Mouse (Mus musculus) liver, embryonic 12.5 days (tissue): ENCODE data around the gene Pkp1. TPM values are rescaled to one million over a fixed set of nuclear protein-coding genes. Genes with fewer than 3 reads are reported as not detected.

Experiments
- ATAC-seq: fragments of 200-750 bp; cut with Nextera tagmentation; 2 replicates; pipeline ENCODE4 v1.8.0; 2017; ENCODE audit warnings: moderate number of reproducible peaks, mild to moderate bottlenecking, moderate library complexity
- H3K27ac ChIP-seq: fragments of 300-500 bp; sonication (generic); 2 replicates; pipeline ENCODE4 v1.5.1; 2016; ENCODE audit warnings: mild to moderate bottlenecking
- H3K27me3 ChIP-seq: fragments of 300-500 bp; sonication (generic); replicated peaks from 2 replicates; pipeline ENCODE4 v1.6.1; 2016; ENCODE audit warnings: mild to moderate bottlenecking, moderate library complexity
- H3K36me3 ChIP-seq: fragments of 300-500 bp; sonication (generic); 2 replicates; pipeline ENCODE4 v1.6.1; 2016; ENCODE audit warnings: mild to moderate bottlenecking, moderate library complexity
- H3K4me1 ChIP-seq: fragments of 300-500 bp; sonication (generic); 2 replicates; pipeline ENCODE4 v1.6.1; 2016
- H3K4me2 ChIP-seq: fragments of 300-500 bp; sonication (generic); 2 replicates; pipeline ENCODE4 v1.6.1; 2016; ENCODE audit warnings: mild to moderate bottlenecking, moderate library complexity
- H3K4me3 ChIP-seq: fragments of 300-500 bp; sonication (generic); 2 replicates; pipeline ENCODE4 v1.5.1; 2016; ENCODE audit warnings: mild to moderate bottlenecking, moderate library complexity
- H3K9ac ChIP-seq: fragments of 300-500 bp; sonication (generic); 2 replicates; pipeline ENCODE4 v1.6.1; 2016; ENCODE audit warnings: mild to moderate bottlenecking, moderate library complexity
- H3K9me3 ChIP-seq: fragments of 300-500 bp; sonication (generic); replicated peaks from 2 replicates; pipeline ENCODE4 v1.6.1; 2016; ENCODE audit warnings: mild to moderate bottlenecking, moderate library complexity
- WGBS: fragments of 180-500 bp; shearing (Covaris S2); methylation state at CpG from one replicate; pipeline ENCODE4 v1.1.7; 2016; ENCODE audit not compliant: insufficient replicate concordance; 5-methylcytosine and 5-hydroxymethylcytosine counted together
- polyA plus RNA-seq: library from polyadenylated mRNA; unstranded; fragments of >200 nt; fragmentation: Nextera tagmentation; extraction: Ambion mirVana; gene quantifications from 2 replicates; pipeline ENCODE4 v1.2.1, GENCODE M21; 2016

Gene Pkp1
- polyA plus RNA-seq, 1 experiment from 2014 or later: not detected

DNA sequence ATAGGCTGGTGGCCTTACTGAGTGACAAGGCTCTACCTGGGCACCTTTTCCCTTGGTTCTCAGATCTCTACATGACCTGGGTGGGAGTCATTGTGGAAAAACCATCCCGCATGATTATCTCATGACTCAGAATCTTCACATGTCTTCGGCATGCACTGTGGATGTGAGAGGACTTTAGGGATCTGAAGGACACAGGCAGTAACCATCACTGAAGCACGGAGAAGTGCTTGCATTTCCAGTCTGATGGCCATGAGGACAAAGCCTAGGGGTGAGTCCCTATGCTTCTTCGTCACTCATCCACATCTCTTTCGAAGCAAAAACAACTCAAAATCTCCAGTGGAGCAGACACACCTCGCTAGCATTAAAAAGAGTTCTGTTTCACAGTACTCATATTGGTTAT, 19.7 kb downstream of the Pkp1 start:
- H3K27me3 ChIP-seq: peaks cover 88% of the 10 kb centered on the region
- H3K9ac ChIP-seq: no peak overlapping the region
- no peaks in the 10 kb centered on the region for H3K36me3 ChIP-seq
- H3K9me3 ChIP-seq: no peaks in the 10 kb centered on the region
- no peaks in the 10 kb centered on the region; the same call in 1 of the 2 replicates for H3K4me1 ChIP-seq
- no peak overlapping the region for H3K27ac ChIP-seq
- ATAC-seq: no peak
- no peak overlapping the region for H3K4me2 ChIP-seq
- no peak overlapping the region for H3K4me3 ChIP-seq
- 73% methylated on average over 6 of the region's 6 CpGs for WGBS

- H3K4me1 ChIP-seq: no peaks in the 10 kb centered on the region; the same call in 1 of the 2 replicates
- H3K27me3 ChIP-seq: peaks cover 90% of the 10 kb centered on the region
- H3K9me3 ChIP-seq: no peaks in the 10 kb centered on the region
- no peak for ATAC-seq
- no peak overlapping the region for H3K4me2 ChIP-seq
- H3K27ac ChIP-seq: no peak overlapping the region
- WGBS: 66% methylated on average over 4 of the region's 4 CpGs
- H3K4me3 ChIP-seq: no peak overlapping the region
- no peaks in the 10 kb centered on the region for H3K36me3 ChIP-seq
- no peak overlapping the region for H3K9ac ChIP-seq
These were observed 23.6 kb downstream of the Pkp1 start for GRCm38 (mm10) chr1:135895367-135895766.

- no peak overlapping the region for H3K4me2 ChIP-seq
- no peaks in the 10 kb centered on the region for H3K36me3 ChIP-seq
- 61% methylated on average over 3 of the region's 3 CpGs for WGBS
- H3K9me3 ChIP-seq: no peaks in the 10 kb centered on the region
- no peak overlapping the region for H3K9ac ChIP-seq
- H3K4me3 ChIP-seq: no peak overlapping the region
- no peaks in the 10 kb centered on the region; the same call in 1 of the 2 replicates for H3K4me1 ChIP-seq
- ATAC-seq: no peak
- peaks cover 88% of the 10 kb centered on the region for H3K27me3 ChIP-seq
- H3K27ac ChIP-seq: no peak overlapping the region
These were observed 25.6 kb downstream of the Pkp1 start for GRCm38 (mm10) chr1:135893377-135893776.

DNA sequence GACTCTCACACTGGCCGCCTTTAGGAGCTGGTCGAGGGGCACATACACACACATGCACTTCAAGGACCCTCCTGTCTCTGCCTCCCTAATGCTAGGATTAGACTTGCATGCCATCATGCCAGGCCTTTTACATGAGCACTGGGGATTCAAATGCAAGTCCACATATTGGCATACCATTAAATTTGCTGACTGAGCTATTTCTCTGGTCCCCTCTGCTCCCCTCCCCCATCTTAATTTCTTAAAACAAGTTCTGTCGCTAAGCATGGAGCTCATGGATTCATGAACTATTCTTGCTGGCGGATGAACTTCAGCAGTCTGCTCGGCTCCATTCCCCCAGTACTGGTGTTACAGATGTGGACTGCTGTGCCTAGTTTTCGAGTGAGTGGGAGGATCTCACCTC, 26.2 kb downstream of the Pkp1 start:
- Histone ChIP-seq H3K4me3 (no peak overlapping the region), H3K9ac (no peak overlapping the region), H3K36me3 (no peaks in the 10 kb centered on the region), H3K27me3 (peaks cover 88% of the 10 kb centered on the region), H3K9me3 (no peaks in the 10 kb centered on the region), H3K4me1 (no peaks in the 10 kb centered on the region; the same call in 1 of the 2 replicates), H3K4me2 (no peak overlapping the region), H3K27ac (no peak overlapping the region)
- WGBS: 60% methylated on average over 6 of the region's 6 CpGs
- no peak for ATAC-seq

DNA sequence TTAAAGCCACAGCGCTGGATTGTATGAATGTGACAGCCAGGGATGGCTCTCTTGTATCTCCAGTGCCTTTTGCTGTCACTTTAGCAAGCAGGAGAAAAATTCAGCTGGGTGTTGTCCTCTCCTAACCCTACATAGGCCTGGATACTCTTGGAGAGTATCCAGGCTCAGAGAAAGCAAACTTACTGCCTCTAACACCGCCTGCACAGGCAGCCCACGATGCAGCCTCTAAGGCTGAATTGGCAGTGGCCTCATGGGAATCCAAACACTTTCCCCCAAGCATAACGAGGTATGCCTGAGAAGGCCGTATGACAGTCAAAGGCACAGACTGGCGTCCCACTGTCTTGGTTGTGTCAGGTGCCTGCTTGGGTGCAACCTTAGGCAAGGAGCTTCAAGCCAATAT, 26.8 kb downstream of the Pkp1 start:
- no peak overlapping the region for H3K27ac ChIP-seq
- no peak overlapping the region for H3K9ac ChIP-seq
- WGBS: 74% methylated on average over 6 of the region's 6 CpGs
- H3K9me3 ChIP-seq: no peaks in the 10 kb centered on the region
- peaks cover 86% of the 10 kb centered on the region for H3K27me3 ChIP-seq
- H3K4me2 ChIP-seq: no peak overlapping the region
- no peaks in the 10 kb centered on the region for H3K36me3 ChIP-seq
- H3K4me3 ChIP-seq: no peak overlapping the region
- no peaks in the 10 kb centered on the region; the same call in 1 of the 2 replicates for H3K4me1 ChIP-seq
- ATAC-seq: no peak

DNA sequence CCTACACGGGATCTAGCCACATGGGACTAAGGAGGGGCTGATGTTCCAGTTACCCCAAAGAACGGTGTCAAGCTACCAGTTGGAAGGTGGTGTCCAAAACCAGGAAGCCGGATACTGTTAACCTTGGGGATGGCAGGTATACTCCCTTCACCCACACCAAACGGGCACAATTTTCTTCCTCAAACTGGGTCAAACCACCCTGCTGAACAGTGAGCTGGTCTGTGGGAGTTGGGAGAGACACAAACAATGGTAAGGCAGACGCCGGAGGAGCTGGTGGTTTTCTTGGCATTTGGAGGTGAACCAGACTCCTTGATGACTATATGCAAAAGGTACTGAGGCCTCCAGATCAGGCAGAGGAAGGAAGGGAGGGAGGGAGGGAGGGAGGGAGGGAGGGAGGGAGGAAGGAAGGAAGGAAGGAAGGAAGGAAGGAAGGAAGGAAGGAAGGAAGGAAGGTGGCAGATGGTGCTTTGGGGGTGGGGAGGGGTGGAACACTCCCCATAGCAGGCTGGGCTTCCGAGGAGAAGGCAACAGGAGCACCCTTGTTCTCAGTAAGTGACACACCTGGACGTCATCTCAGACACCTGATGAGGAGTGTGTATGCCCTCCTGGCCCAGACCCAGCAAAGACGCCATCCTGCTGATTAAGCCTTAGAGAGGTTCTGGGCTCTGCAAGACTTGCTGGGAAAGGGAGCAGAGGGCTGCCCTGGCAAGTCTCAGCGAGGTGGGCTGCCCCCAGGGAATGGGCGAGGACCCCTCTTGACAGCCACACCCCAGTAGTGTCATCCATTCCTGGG, 27.4 kb downstream of the Pkp1 start:
- no peak overlapping the region for H3K9ac ChIP-seq
- no peaks in the 10 kb centered on the region for H3K36me3 ChIP-seq
- H3K9me3 ChIP-seq: no peaks in the 10 kb centered on the region
- ATAC-seq: no peak
- no peak overlapping the region for H3K4me3 ChIP-seq
- no peaks in the 10 kb centered on the region; the same call in 1 of the 2 replicates for H3K4me1 ChIP-seq
- peaks cover 81% of the 10 kb centered on the region for H3K27me3 ChIP-seq
- H3K4me2 ChIP-seq: no peak overlapping the region
- 62% methylated on average over 11 of the region's 11 CpGs for WGBS
- H3K27ac ChIP-seq: no peak overlapping the region

GRCm38 (mm10) chr1:135889461-135890185, 29.4 kb downstream of the Pkp1 start:
- Histone ChIP-seq H3K4me3 (no peak overlapping the region), H3K36me3 (no peaks in the 10 kb centered on the region), H3K27me3 (peaks cover 80% of the 10 kb centered on the region), H3K4me1 (no peaks in the 10 kb centered on the region), H3K9me3 (no peaks in the 10 kb centered on the region), H3K9ac (no peak overlapping the region), H3K4me2 (no peak overlapping the region), H3K27ac (no peak overlapping the region)
- WGBS: 62% methylated on average over 20 of the region's 20 CpGs
- ATAC-seq: no peak

DNA sequence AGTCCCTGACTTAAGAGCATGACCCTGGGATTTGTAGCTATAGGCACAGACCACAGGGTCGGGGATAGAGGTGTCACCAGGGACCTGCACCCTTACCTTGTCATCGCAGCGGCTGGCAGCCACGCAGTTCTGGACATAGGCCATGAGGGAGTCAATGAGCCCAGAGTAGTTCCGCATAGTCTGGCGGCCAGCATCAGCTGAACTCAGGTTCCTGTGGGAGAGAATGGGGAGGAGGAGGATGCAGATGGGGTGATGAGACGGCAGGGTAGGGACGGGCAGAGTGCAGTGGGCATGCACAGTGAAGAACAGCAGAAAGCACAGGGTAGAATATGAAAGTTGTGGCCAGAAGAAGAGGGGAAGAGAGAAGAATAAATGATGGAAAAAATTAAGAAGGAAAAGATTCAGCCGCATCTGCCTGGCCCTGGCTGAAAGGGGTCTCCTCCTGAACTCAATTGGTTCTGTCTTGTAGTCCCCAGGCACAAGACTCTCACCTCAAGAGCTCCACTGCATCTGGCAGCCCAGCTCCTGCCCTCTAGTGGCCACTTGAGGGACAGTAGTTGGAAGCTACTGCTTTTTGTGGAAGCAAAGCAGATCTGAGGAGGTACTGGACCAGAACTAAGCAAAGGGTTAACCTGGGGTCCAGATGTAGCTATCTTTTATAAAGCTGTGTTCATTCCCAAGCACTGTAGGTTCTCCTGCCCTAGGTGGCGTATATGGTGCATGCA, 36.5 kb downstream of the Pkp1 start:
- H3K4me3 ChIP-seq: no peak overlapping the region
- H3K4me2 ChIP-seq: no peak overlapping the region
- H3K27me3 ChIP-seq: peaks cover 67% of the 10 kb centered on the region
- H3K27ac ChIP-seq: no peak overlapping the region
- 60% methylated on average over 10 of the region's 10 CpGs for WGBS
- no peak overlapping the region for H3K9ac ChIP-seq
- ATAC-seq: no peak
- no peaks in the 10 kb centered on the region for H3K4me1 ChIP-seq
- no peaks in the 10 kb centered on the region for H3K36me3 ChIP-seq
- H3K9me3 ChIP-seq: no peaks in the 10 kb centered on the region

- WGBS: 48% methylated on average over 2 of the region's 2 CpGs
- no peak overlapping the region for H3K4me3 ChIP-seq
- no peaks in the 10 kb centered on the region for H3K4me1 ChIP-seq
- no peaks in the 10 kb centered on the region for H3K9me3 ChIP-seq
- no peak overlapping the region for H3K9ac ChIP-seq
- H3K36me3 ChIP-seq: no peaks in the 10 kb centered on the region
- no peak for ATAC-seq
- H3K27me3 ChIP-seq: peaks cover 50% of the 10 kb centered on the region
- no peak overlapping the region for H3K27ac ChIP-seq
- no peak overlapping the region for H3K4me2 ChIP-seq
These were observed 41.8 kb downstream of the Pkp1 start for GRCm38 (mm10) chr1:135877248-135877647.

DNA sequence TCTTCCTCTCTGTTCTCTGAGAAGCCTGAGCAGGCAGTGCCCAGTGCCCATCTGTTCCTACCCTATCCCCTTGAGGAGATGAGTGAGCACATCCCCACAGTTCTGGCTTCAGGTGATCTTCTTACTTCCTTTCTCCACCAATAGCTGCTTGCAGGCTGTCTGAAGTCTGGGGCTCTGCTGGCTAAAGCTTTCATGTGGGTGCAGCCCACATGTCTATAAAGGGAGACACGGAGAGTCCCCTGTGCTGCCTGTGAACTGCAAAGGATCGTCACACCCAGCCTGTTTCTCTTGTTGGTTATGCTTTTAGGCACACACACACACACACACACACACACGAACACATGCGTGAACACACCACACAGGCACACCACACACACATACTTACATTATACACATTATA, 46.0 kb downstream of the Pkp1 start:
- peaks cover 58% of the 10 kb centered on the region for H3K27me3 ChIP-seq
- no peaks in the 10 kb centered on the region for H3K36me3 ChIP-seq
- H3K4me2 ChIP-seq: no peak overlapping the region
- no peak overlapping the region for H3K27ac ChIP-seq
- H3K4me3 ChIP-seq: no peak overlapping the region
- ATAC-seq: no peak
- 63% methylated on average over 4 of the region's 4 CpGs for WGBS
- no peaks in the 10 kb centered on the region for H3K4me1 ChIP-seq
- H3K9ac ChIP-seq: no peak overlapping the region
- no peaks in the 10 kb centered on the region for H3K9me3 ChIP-seq

DNA sequence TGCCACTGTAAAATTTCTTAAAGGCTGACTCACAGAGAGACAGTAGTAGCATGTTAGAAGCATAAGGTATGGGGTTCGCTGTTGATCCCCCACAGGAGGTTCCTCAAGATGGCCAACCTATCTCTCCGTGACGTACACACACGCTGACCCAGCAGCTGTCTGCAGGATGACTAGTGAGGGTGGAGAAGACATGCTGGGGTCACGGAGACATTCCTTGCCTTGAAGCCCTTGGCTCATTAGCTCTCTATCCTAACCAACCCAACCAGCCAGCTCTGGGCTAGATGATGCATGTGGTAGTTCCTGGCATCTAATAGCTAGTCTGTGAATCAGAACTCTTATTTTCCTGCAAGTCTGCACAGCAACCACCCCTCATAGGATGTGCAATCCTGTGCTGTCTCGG, 50.4 kb downstream of the Pkp1 start:
- H3K4me2 ChIP-seq: no peak overlapping the region
- H3K36me3 ChIP-seq: no peaks in the 10 kb centered on the region
- H3K9ac ChIP-seq: no peak overlapping the region
- ATAC-seq: no peak
- H3K27me3 ChIP-seq: peaks cover 74% of the 10 kb centered on the region
- 63% methylated on average over 6 of the region's 6 CpGs for whole genome bisulfite sequencing
- H3K27ac ChIP-seq: no peak overlapping the region
- H3K4me3 ChIP-seq: no peak overlapping the region
- H3K9me3 ChIP-seq: no peaks in the 10 kb centered on the region
- H3K4me1 ChIP-seq: no peaks in the 10 kb centered on the region
